Mouse (Mus musculus): ENCODE data around the gene Gdf11. TPM values are rescaled to one million over a fixed set of nuclear protein-coding genes. Genes with fewer than 3 reads are reported as not detected.

Gdf11 gene
- polyA plus RNA-seq, 1 experiment, result 0.02 TPM

DNA sequence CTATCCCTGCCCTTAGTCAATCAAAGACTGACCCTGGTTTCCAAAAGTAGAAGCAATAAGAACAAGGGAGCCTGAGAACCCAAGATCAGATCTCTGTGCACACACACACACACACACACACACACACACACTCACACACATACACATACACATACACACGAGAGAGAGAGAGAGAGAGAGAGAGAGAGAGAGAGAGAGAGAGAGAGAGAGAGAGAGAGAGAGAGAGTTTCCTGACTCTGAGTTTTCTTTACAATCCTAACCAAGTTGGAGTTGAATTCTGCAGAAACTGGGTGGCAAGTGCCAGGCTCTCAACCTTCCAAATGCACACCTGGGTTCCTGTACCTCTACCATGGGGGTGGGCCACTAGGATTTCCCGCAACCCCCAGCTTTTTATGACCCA, 1.7 kb downstream of the Gdf11 start:
- TF ChIP-seq GATA1 (IDR thresholded peaks at IDR 0.05; ENCODE audit: low read length), result no peak

DNA sequence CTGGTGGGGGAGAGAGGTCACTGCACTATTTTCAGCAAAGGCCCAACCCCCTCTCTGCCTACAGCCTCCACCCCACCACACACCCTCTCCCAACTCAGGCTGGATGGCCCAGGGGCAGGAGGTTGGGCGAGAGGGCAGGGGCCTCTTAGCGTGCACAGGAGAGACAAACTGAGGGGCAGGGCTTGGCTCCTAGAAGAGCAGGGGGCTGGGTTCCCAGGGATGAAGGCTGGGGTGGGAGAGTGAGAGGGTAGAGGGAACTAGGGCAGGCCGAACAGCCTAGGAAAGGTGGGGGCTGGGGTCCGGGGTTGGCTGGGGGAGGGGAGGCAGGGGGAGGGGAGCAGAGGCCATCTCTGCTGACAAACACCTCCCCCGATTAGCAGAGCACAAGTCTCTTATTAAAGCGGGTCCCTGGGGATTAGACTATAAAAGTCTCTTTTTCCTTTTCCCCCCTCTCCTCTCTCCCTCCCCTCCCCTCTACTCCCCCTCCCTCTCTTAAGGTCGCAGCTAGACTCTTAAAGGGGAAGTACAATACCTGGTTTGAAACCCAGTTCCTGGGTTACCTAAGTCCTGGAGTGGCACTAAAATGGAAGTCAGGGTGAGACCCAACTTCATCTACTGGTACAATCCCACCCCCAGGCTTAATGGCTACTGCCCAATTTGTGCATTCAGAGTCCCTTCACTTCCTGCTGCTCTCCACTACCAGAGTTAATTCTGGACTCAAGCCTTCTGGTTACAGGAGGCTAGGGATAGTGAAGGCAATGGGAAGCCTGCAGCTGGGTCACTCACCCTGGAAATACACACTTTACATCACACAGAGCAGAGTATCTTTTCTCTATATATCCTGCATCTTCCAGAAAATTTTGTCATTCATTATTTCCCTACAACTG, 2.3 kb downstream of the Gdf11 start:
- no peak for TF ChIP-seq GATA1 (IDR thresholded peaks at IDR 0.05; ENCODE audit: low read length)

GRCm38 (mm10) chr10:128882067-128882466, 9.5 kb downstream of the Gdf11 start:
- no peak for TF ChIP-seq GATA1 (IDR thresholded peaks at IDR 0.05; ENCODE audit: low read length)

DNA sequence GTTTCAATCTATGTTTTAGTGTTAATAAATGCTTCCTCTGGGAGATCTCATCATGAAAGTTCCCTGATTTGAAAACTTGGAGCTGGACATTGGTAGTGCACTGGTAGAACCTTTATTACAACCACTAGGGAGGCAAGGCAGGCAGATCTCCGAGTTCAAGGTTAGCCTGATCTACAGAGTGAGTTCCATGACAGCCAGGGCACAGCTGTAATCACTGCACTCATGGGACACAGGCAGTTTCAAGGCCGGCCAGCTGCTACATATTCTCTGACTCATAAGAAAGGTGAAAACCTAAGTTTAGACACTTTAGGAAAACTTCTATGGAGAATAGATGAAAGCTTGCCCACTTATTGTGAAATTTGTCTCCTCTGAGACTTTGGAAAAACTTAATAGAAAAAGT, 12.7 kb downstream of the Gdf11 start:
- no peak for TF ChIP-seq GATA1 (IDR thresholded peaks at IDR 0.05; ENCODE audit: low read length)

GRCm38 (mm10) chr10:128878291-128878690, 13.2 kb downstream of the Gdf11 start:
- TF ChIP-seq GATA1 (IDR thresholded peaks at IDR 0.05; ENCODE audit: low read length), result no peak

DNA sequence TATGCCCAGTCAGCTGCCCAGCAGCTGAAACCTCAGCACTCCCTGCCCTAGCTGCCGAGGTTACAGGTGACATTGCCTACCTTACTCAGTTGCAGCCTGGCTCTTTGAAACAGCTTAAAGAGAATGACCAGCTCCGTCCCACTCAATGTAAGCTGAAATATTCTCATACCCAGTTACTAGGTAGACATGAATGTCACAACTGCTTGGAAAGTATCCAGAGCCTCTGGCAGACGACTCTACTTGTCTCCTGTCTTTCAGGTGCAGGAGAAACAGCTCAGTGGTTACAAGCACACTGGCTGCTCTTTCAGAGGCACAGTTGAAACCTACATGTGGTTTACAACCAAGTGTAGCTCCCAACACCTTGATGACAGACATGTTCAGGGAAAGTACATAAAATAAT, 21.2 kb downstream of the Gdf11 start:
- TF ChIP-seq GATA1 (IDR thresholded peaks at IDR 0.05; ENCODE audit: low read length), result no peak

- TF ChIP-seq GATA1 (IDR thresholded peaks at IDR 0.05; ENCODE audit: low read length), result no peak
These were observed 25.0 kb downstream of the Gdf11 start for GRCm38 (mm10) chr10:128866518-128866917.

DNA sequence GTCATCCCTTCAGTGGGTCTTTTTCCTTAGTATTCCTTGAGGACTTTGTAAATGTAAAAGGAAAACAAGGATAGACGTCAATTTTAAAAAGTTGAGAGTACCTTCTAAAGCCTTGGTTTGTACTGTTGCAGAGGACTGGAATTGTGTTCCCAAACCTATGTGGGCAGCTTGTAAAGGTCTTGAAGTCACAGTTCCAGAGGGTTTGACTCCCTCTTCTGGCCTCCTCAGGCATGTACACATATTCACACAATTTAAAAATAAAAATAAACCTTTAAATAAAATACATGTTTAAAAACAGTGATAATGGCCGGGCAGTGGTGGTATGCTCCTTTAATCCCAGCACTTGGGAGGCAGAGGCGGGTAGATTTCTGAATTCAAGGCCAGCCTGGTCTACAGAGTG, 25.5 kb downstream of the Gdf11 start:
- no peak for TF ChIP-seq GATA1 (IDR thresholded peaks at IDR 0.05; ENCODE audit: low read length)

DNA sequence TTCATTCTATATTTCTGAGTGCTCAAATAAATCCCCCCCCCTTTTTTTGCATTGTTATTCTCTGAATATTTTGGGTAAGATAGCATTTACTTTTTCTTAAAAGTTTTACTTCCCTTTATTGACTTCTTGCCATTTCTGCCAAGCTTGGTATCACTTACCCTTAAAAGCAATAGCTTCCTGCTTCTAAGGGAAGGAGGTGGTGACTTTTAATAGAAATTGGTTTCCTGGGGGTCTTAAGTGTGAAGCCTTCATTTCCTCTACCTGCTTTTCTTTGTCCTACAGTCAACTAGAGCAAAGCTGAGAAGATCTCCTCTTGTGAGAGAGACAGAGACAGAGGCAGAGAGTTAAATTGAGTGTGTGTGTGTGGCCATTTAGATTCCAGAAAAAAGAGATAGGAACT, 30.3 kb downstream of the Gdf11 start:
- TF ChIP-seq GATA1 (IDR thresholded peaks at IDR 0.05; ENCODE audit: low read length), result no peak

- TF ChIP-seq GATA1 (IDR thresholded peaks at IDR 0.05; ENCODE audit: low read length), result peak; percentile 35
These were observed 41.2 kb downstream of the Gdf11 start for GRCm38 (mm10) chr10:128850339-128850738.

- TF ChIP-seq GATA1 (IDR thresholded peaks at IDR 0.05; ENCODE audit: low read length), result no peak
These were observed 43.1 kb downstream of the Gdf11 start for GRCm38 (mm10) chr10:128848426-128848825.

- no peak for TF ChIP-seq GATA1 (IDR thresholded peaks at IDR 0.05; ENCODE audit: low read length)
These were observed 44.9 kb downstream of the Gdf11 start for GRCm38 (mm10) chr10:128846664-128847063.

DNA sequence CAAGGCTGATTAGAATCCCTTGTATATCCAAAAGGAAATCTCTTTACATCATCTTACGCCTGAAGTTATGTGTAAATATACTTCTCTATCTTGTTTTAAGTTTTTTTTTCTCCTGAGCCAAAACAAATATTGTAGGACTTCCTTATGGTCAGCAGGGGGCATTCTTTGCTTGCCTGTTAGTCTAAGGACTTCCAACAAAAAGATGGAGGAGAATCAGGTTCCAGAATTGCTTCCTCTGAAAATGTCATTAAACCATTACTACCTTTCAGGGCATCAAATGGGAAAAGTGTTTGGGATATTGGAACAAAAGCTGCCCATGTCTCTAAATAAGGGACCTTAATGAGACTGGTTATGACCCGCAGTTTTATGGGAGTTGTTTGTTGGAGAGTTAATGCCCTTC, 46.0 kb downstream of the Gdf11 start:
- no peak for TF ChIP-seq GATA1 (IDR thresholded peaks at IDR 0.05; ENCODE audit: low read length)

- no peak for TF ChIP-seq GATA1 (IDR thresholded peaks at IDR 0.05; ENCODE audit: low read length)
These were observed 48.3 kb downstream of the Gdf11 start for GRCm38 (mm10) chr10:128843260-128843659.

DNA sequence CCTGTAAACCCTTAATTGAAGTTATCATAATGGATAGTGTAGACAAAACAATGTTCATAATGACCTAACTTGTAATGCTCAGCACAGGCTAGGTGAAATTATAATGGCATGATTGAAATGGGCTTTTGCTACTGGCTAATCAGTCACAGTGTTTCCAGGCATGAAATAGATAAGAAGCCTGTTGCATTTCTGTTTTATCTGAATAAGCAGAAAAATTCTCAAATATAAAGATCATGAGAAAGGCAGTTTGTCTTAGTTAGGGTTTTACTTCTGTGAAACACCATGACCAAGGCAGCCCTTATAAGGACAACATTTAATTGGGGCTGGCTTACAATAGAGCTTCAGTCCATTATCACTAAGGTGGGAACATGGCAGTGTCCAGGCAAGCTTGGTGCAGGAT, 50.9 kb downstream of the Gdf11 start:
- TF ChIP-seq GATA1 (IDR thresholded peaks at IDR 0.05; ENCODE audit: low read length), result no peak

DNA sequence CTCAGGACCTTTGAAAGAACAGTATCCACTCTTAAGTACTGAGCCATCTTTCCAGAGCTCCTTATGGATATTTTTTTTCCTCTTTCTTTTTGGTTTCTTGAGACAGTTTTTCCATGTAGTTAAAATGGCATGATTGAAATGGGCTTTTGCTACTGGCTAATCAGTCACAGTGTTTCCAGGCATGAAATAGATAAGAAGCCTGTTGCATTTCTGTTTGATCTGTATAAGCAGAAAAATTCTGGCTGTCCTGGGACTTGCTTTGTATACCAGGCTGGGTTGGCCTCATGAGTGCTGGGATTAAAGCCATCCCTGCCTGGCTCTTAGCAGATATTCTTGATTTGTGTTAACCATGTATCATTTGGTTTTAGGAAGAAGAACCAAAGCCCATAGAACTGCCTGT, 52.1 kb downstream of the Gdf11 start:
- no peak for TF ChIP-seq GATA1 (IDR thresholded peaks at IDR 0.05; ENCODE audit: low read length)

DNA sequence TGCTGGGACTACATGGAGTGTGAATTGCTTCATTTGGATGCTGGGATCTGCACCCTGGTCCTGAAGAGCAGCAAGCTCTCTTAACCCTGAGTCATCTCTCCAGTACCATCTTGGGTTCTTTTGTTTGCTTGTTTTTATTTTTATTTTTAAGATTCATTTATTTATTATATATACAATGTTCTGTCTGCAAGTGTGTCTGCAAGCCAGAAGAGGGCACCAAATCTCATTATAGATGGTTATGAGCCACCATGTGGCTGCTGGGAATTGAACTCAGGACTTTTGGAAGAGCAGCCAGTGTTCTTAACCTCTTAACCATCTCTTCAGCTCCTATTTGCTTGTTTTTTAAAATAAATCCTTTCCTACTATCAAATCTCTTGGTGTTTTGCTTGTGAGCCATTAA, 54.1 kb downstream of the Gdf11 start:
- TF ChIP-seq GATA1 (IDR thresholded peaks at IDR 0.05; ENCODE audit: low read length), result no peak

Other genes with a start within 250 kb of the Gdf11 start
- gene Ikzf4, start 245.7 kb downstream of the Gdf11 start, polyA plus RNA-seq (2012), result 2.7 and 3.6 TPM in 2 replicates
- 0.66 and 0.90 TPM in 2 replicates for gene Suox, start 217.6 kb downstream of the Gdf11 start, polyA plus RNA-seq (2012)
- 14.3 and 19.7 TPM in 2 replicates for gene Rab5b, start 195.5 kb downstream of the Gdf11 start, polyA plus RNA-seq (2012)
- gene Pmel, start 187.5 kb downstream of the Gdf11 start, polyA plus RNA-seq (2012), result 0.10 and 0.18 TPM in 2 replicates
- gene Cdk2, start 186.7 kb downstream of the Gdf11 start, polyA plus RNA-seq (2012), result 21.0 and 30.8 TPM in 2 replicates
- 0.12 TPM in 2 replicates for gene Dgka, start 146.9 kb downstream of the Gdf11 start, polyA plus RNA-seq (2012)
- 166 TPM in 2 replicates for gene Pym1, start 143.8 kb downstream of the Gdf11 start, polyA plus RNA-seq (2012)
- 0.02 TPM in 1 of 2 replicates, not detected in the other for gene Mmp19, start 100.8 kb downstream of the Gdf11 start, polyA plus RNA-seq (2012)
- 9.6 and 12.6 TPM in 2 replicates for gene Dnajc14, start 87.7 kb downstream of the Gdf11 start, polyA plus RNA-seq (2012)
- gene Tmem198b, start 87.3 kb downstream of the Gdf11 start, polyA plus RNA-seq (2012), result 1.2 and 1.6 TPM in 2 replicates
- gene Sarnp, start 74.4 kb downstream of the Gdf11 start, polyA plus RNA-seq (2012), result 4.5 and 7.1 TPM in 2 replicates
- 16.4 and 19.8 TPM in 2 replicates for gene Ormdl2, start 70.1 kb downstream of the Gdf11 start, polyA plus RNA-seq (2012)
- not detected in 2 replicates for gene Cd63, start 9.3 kb upstream of the Gdf11 start, polyA plus RNA-seq (2012)
- gene Rdh5, start 31.2 kb upstream of the Gdf11 start, polyA plus RNA-seq (2012), result 0.61 and 0.65 TPM in 2 replicates
- gene Bloc1s1, start 32.3 kb upstream of the Gdf11 start, polyA plus RNA-seq (2012), result 105 and 109 TPM in 2 replicates
- 0.43 and 0.71 TPM in 2 replicates for gene Itga7, start 42.1 kb upstream of the Gdf11 start, polyA plus RNA-seq (2012)
- 0.06 TPM in 1 of 2 replicates, not detected in the other for gene Mettl7b, start 69.3 kb upstream of the Gdf11 start, polyA plus RNA-seq (2012)
- gene Olfr9, start 97.7 kb upstream of the Gdf11 start, polyA plus RNA-seq (2012), result not detected in 2 replicates
- gene Olfr763, start 119.1 kb upstream of the Gdf11 start, polyA plus RNA-seq (2012), result not detected in 2 replicates
- not detected in 2 replicates for gene Olfr764-ps1, start 148.2 kb upstream of the Gdf11 start, polyA plus RNA-seq (2012)
- gene Olfr765, start 158.3 kb upstream of the Gdf11 start, polyA plus RNA-seq (2012), result not detected in 2 replicates
- gene Olfr766-ps1, start 177.3 kb upstream of the Gdf11 start, polyA plus RNA-seq (2012), result not detected in 2 replicates
- gene Olfr767, start 191.2 kb upstream of the Gdf11 start, polyA plus RNA-seq (2012), result not detected in 2 replicates
- gene Olfr768, start 207.7 kb upstream of the Gdf11 start, polyA plus RNA-seq (2012), result not detected in 2 replicates
- not detected in 2 replicates for gene Olfr769, start 226.1 kb upstream of the Gdf11 start, polyA plus RNA-seq (2012)
- gene Olfr770, start 247.3 kb upstream of the Gdf11 start, polyA plus RNA-seq (2012), result not detected in 2 replicates